23 mouse cellular contexts compared by ENCODE assay signal in genomic region chr17:87823031-87823430, GRCm38 (mm10). TPM values are rescaled to one million over a fixed set of nuclear protein-coding genes. Genes with fewer than 3 reads are reported as not detected.
"Had no signal": no experiment of that assay in that cellular context is flagged by ENCODE, and none has a peak within 500 bp of the region (broad histone marks: within the 10 kb centered on the region; RNA-seq: fewer than 3 reads in every experiment).

No protein-coding gene starts in this region.

- H3K27ac ChIP-seq: liver, embryonic 15.5 days; lung, embryonic 15.5 days; macrophage; midbrain, embryonic 13.5 days; midbrain, embryonic 15.5 days; neural tube, embryonic 13.5 days; neural tube, embryonic 15.5 days had no signal

- H3K36me3 ChIP-seq: liver, embryonic 15.5 days; lung, embryonic 15.5 days; midbrain, embryonic 13.5 days; midbrain, embryonic 15.5 days; neural tube, embryonic 13.5 days; neural tube, embryonic 15.5 days had no signal

- DNase-seq: liver, postnatal 0 days; lung, adult 2 months; lung, postnatal 14 days; lung, postnatal 36 days; retina, postnatal 1 day; right cerebral cortex, adult 18-20 months; right cerebral cortex, postnatal 25 days; right cerebral cortex, postnatal 4 days; spleen, adult 18-20 months; thymus, adult 2 months; thymus, postnatal 25 days; thymus, postnatal 4 days had no signal

- H3K9me3 ChIP-seq: liver, embryonic 15.5 days; lung, embryonic 15.5 days; midbrain, embryonic 13.5 days; midbrain, embryonic 15.5 days; neural tube, embryonic 15.5 days had no signal

- H3K4me1 ChIP-seq: liver, embryonic 15.5 days; lung, embryonic 15.5 days; megakaryocyte, embryonic 14.5 days had no signal

- H3K4me3 ChIP-seq: liver, embryonic 15.5 days; lung, embryonic 15.5 days; megakaryocyte, embryonic 14.5 days; midbrain, embryonic 13.5 days; midbrain, embryonic 15.5 days; neural tube, embryonic 13.5 days; neural tube, embryonic 15.5 days had no signal

RNA-seq across cellular contexts. Expression of gene Kcnk12, which starts 25.2 kb away (rescaled TPM):
- polyA plus RNA-seq: macrophage; stomach, embryonic 14.5 days; stomach, embryonic 16.5 days; urinary bladder, adult 2 months had no signal
